Mouse (Mus musculus) midbrain, embryonic 12.5 days (tissue): ENCODE measurements at regions not wholly inside any gene's neighbourhood (a gene's known extent, or its start where the extent isn't known, plus 50 kb on each side); places are given as distances from the start of the nearest gene placed in this dataset.
A peak's percentile ranks its signal among the peaks of the same experiment; 100 is the strongest.
"Not testable (repeated sequence)": the region's sequence is repeated elsewhere in the genome, so short reads cannot be mapped to it uniquely, and the experiment has no call there.

Source experiments
- ATAC-seq: fragments of 200-750 bp; cut with Nextera tagmentation; 2 replicates; pipeline ENCODE4 v1.8.0; 2017; ENCODE audit warnings: low read depth, moderate TSS enrichment, moderate library complexity; ENCODE audit not compliant: low FRiP score
- H3K27ac ChIP-seq: fragments of 300-500 bp; sonication (generic); replicated peaks from 2 replicates; pipeline ENCODE4 v1.5.1; 2016; ENCODE audit warnings: mild to moderate bottlenecking
- H3K27me3 ChIP-seq: fragments of 300-500 bp; sonication (generic); 2 replicates; pipeline ENCODE4 v1.6.1; 2016; ENCODE audit warnings: mild to moderate bottlenecking
- H3K36me3 ChIP-seq: fragments of 300-500 bp; sonication (generic); 2 replicates; pipeline ENCODE4 v1.6.1; 2016
- H3K4me1 ChIP-seq: fragments of 300-500 bp; sonication (generic); 2 replicates; pipeline ENCODE4 v1.6.1; 2016
- H3K4me2 ChIP-seq: fragments of 300-500 bp; sonication (generic); replicated peaks from 2 replicates; pipeline ENCODE4 v1.6.1; 2016; ENCODE audit warnings: mild to moderate bottlenecking, moderate library complexity
- H3K4me3 ChIP-seq: fragments of 300-500 bp; sonication (generic); 2 replicates; pipeline ENCODE4 v1.5.1; 2016; ENCODE audit warnings: mild to moderate bottlenecking
- H3K9ac ChIP-seq: fragments of 300-500 bp; sonication (generic); replicated peaks from 2 replicates; pipeline ENCODE4 v1.6.1; 2016; ENCODE audit warnings: mild to moderate bottlenecking, moderate library complexity
- H3K9me3 ChIP-seq: fragments of 300-500 bp; sonication (generic); 2 replicates; pipeline ENCODE4 v1.6.1; 2016; ENCODE audit warnings: mild to moderate bottlenecking
- WGBS: fragments of 180-500 bp; shearing (Covaris S2); methylation state at CpG from one replicate; pipeline ENCODE4 v1.1.7; 2016; 5-methylcytosine and 5-hydroxymethylcytosine counted together

DNA sequence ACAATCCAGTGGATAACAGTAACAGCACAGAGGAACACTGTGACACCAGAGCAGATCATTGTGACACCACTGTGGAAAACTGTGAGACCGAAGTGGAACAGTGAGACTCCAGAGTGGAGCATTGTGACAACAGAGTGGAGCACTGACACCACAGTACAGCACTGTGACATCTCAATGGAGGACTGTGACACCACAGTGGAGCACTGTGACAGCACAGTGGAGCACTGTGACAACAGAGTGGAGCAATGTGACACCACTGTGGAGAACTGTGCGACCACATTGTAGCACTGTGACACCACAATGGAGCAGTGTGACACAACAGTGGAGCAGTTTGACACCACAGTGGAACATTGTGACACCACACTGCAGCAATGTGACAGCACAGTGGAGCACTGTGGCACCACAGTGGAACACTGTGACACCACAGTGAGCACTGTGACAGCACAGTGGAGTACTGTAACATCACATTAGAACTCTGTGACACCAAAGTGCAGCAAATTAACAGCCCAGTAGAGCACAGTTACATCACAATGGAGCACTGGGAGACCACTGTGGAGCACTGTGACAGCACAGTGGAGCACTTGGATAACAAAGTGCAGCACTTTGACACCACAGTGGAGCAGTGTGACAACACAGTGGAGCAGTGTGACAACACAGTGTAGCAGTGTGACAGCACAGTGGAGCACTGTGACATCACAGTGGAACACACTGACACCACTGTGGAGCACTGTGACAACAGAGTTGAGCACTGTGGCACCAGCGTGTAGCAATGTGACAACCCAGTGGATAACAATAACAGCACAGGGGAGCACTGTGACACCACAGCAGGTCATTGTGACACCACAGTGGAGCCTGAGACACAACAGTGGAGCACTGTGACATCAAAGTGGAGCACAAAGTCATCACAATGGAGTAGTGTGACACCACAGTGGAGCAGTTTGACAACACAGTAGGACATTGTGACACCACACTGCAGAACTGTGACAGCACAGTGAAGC, 84.9 kb upstream of the Vmn1r2 start:
- H3K4me1 ChIP-seq, result no peaks in the 10 kb centered on the region
- no peaks in the 10 kb centered on the region for H3K27me3 ChIP-seq
- H3K9ac ChIP-seq, result no peak overlapping the region
- peaks cover 86% of the 10 kb centered on the region for H3K9me3 ChIP-seq
- 76% methylated on average over 3 of the region's 3 CpGs for WGBS
- no peak overlapping the region for H3K27ac ChIP-seq
- no peak overlapping the region for H3K4me3 ChIP-seq
- peak; percentile 9; the same call in 1 of the 2 replicates for ATAC-seq
- no peak overlapping the region for H3K4me2 ChIP-seq
- H3K36me3 ChIP-seq, result no peaks in the 10 kb centered on the region

DNA sequence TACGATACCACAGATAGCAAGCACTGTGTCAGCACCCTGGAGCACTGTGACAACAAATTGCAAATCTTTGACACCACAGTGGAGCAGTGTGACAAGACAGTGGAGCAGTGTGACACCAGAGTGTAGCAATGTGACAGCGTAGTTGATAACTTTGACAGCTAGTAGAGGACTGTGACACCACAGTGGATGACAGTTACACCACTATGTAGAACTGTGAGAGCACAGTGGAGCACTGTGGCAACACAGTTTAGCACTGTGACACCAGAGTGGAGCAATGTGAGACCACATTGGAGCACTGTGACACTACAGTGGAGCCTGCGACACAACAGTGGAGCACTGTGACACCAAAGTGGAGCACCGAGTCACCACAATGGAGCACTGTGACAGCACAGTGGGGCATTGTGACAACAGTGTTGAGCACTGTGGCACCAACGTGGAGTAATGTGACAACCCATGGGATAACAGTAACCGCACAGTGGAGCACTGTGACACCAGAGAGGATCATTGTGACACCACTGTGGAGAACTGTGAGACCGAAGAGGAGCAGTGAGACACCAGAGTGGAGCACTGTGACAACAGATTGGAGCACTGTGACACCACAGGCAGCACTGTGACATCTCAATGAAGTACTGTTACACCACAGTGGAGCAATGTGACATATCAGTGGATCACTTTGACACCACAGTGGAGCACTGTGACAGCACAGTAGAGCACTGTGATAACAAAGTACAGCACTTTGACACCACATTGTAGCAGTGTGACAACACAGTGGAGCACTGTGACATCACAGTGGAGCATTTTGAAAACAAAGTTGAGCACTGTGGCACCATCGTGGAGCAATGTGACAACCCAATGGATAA, 83.7 kb upstream of the Vmn1r2 start:
- Histone ChIP-seq H3K27ac (no peak overlapping the region), H3K9me3 (peaks cover 97% of the 10 kb centered on the region), H3K4me2 (no peak overlapping the region), H3K4me1 (no peaks in the 10 kb centered on the region), H3K36me3 (no peaks in the 10 kb centered on the region), H3K4me3 (no peak overlapping the region), H3K27me3 (no peaks in the 10 kb centered on the region), H3K9ac (no peak overlapping the region)
- 51% methylated on average over 8 of the region's 8 CpGs for WGBS
- peak; percentile 41 for ATAC-seq

DNA sequence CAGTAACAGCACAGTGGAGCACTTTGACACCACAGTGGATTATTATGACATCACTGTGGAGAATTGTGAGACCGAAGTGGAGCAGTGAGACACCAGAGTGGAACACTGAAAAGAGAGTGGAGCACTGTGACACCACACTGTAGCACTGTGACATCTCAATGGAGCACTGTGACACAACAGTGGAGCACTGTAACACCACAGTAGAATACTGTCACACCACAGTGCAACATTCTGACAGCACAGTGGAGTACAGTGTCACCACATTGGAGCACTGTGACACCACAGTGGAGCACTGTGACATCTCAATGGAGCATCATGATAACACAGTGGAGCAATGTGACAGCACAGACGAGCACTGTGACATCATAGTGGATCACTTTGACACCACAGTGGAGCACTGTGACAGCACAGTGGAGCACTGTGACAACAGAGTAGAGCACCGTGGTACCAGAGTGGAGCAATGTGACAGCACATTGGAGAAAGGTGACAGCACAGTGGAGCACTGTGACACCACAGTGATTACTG, 83.0 kb upstream of the Vmn1r2 start:
- Histone ChIP-seq H3K9me3 (peaks cover 94% of the 10 kb centered on the region), H3K4me1 (no peaks in the 10 kb centered on the region), H3K27me3 (no peaks in the 10 kb centered on the region), H3K4me2 (no peak overlapping the region), H3K9ac (no peak overlapping the region), H3K36me3 (no peaks in the 10 kb centered on the region), H3K27ac (no peak overlapping the region), H3K4me3 (no peak overlapping the region)
- WGBS, result 67% methylated on average over 3 of the region's 3 CpGs
- peak; percentile 23 for ATAC-seq

DNA sequence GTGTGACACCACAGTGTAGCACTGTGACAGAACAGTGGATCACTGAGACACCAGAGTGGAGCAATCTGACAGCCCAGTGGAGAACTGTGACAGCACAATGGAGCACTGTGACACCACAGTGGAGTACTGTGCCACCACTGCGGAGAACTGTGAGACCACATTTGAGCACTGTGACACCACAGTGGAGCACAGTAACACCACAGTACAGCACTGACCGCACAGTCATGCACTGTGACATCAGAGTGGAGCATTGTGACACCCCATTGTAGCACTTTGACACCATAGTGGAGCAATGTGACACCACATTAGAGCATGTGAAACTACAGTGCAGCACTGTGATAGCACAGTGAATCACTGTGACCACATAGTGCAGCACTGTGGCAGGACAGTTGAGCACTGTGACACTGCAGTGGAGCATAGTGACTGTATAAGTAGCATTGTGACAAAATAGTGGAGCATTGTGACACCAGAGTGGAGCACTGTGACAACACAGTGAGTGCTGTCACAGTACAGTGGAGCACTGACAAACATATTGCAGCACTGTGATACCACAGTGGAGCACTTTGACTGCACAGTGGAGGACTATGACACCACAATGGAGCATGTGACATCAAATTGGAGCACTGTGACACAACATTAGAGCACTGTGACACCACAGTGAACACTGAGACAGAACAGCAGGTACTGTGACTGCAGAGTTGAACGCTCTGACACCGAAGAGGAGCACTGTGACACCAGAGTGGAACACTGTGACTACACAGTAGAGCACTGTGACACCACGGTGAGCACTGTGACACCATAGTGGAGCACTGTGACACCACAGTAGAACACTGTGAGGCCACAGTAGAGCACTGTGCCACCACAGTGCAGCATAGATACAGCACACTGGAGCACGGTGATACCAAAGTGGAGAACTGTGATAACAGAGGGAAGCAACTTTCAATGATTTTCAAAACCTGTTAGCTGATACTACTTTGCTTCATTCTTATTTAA, 81.4 kb upstream of the Vmn1r2 start:
- WGBS, result 53% methylated on average over 6 of the region's 6 CpGs
- 0 out of 2 replicates have a peak, but pooled peaks have one; percentile 2 for ATAC-seq

DNA sequence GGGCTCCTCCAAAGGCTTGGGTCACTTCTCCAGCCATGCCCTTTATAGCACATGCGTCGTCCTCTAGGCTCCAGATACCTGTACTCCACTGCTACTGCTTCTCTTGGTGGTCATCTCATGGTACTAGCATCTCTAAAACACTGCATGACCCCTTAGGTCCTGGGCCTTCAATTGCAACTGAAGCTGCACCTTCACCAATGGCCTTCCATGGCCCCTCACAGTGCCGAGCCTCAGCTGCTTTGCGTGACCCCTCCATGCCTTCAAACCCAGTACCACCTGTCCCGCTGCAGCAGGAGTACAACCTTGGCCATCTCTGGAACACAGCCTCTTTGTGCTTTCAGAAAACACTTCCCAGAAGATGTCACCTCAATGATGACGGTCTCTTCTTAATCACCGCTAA, 79.5 kb upstream of the Vmn1r2 start:
- peaks cover 81% of the 10 kb centered on the region for H3K9me3 ChIP-seq
- 79% methylated on average over 7 of the region's 7 CpGs for WGBS
- H3K4me1 ChIP-seq, H3K36me3 ChIP-seq, H3K27ac ChIP-seq, H3K4me3 ChIP-seq, H3K9ac ChIP-seq, H3K27me3 ChIP-seq, H3K4me2 ChIP-seq, ATAC-seq: not testable (repeated sequence)

More for the DNA sequence above, 81.4 kb upstream of the Vmn1r2 start:
- Histone ChIP-seq H3K4me3 (no peak overlapping the region), H3K4me1 (no peaks in the 10 kb centered on the region), H3K4me2 (no peak overlapping the region), H3K27ac (no peak overlapping the region), H3K27me3 (no peaks in the 10 kb centered on the region), H3K9ac (no peak overlapping the region), H3K9me3 (peaks cover 94% of the 10 kb centered on the region), H3K36me3 (no peaks in the 10 kb centered on the region)

DNA sequence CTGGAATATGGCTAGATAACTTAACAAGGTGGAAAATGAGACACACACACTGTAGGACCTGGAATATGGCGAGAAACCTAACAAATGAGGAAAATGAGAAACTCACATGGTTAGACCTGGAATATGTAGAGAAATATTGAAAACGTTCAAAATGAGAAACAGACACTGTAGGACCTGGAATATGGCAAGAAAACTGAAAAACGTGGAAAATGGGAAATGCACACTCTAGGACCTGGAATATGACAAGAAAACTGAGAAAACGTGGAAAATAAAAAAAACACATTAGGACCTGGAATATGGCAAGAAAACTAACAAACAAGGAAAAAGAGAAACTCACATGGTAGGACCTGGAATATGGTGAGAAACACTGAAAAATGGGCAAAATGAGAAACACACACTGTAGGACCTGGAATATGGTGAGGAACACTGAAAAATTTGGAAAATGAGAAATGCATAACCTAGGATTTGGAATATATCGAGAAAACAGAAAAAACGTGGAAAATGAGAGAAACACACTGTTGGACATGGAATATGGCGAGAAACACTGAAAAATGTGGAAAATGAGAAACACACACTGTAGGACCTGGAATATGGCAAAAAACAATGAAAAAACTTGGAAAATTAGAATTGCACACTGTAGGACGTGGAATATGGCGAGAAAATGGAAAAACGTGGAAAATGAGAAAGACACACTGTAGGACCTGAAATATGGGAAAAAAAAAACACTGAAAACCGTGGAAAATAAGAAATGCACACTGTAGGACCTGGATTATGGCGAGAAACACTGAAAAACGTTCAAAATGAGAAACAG, 77.3 kb upstream of the Vmn1r2 start:
- WGBS, result 57% methylated on average over 13 of the region's 13 CpGs
- peaks cover 59% of the 10 kb centered on the region for H3K9me3 ChIP-seq

DNA sequence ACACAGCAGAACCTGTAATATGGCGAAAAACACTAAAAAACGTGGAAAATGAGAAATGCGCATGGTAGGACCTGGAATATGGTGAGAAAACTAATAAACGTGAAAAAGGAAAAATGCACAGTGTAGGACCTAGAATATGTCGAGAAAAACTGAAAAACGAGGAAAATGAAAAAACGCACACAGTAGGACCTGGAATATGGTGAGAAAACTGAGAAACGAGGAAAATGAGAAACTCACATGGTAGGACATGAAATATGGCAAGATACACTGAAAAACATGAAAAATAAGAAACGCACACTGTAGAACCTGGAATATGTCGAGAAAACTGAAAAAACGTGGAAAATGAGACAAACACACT, 76.8 kb upstream of the Vmn1r2 start:
- Histone ChIP-seq H3K4me2 (no peak overlapping the region), H3K4me3 (no peak overlapping the region), H3K27ac (no peak overlapping the region), H3K27me3 (no peaks in the 10 kb centered on the region), H3K36me3 (no peaks in the 10 kb centered on the region), H3K9me3 (peaks cover 53% of the 10 kb centered on the region), H3K9ac (no peak overlapping the region), H3K4me1 (no peaks in the 10 kb centered on the region)
- 70% methylated on average over 11 of the region's 11 CpGs for WGBS
- ATAC-seq, result peak; percentile 32

More for the DNA sequence above, 77.3 kb upstream of the Vmn1r2 start:
- H3K27ac ChIP-seq, result no peak overlapping the region
- H3K4me2 ChIP-seq, result no peak overlapping the region
- H3K4me1 ChIP-seq, result no peaks in the 10 kb centered on the region
- H3K36me3 ChIP-seq, result no peaks in the 10 kb centered on the region
- no peak overlapping the region for H3K9ac ChIP-seq
- ATAC-seq, result peak; percentile 59
- no peaks in the 10 kb centered on the region for H3K27me3 ChIP-seq
- no peak overlapping the region for H3K4me3 ChIP-seq

DNA sequence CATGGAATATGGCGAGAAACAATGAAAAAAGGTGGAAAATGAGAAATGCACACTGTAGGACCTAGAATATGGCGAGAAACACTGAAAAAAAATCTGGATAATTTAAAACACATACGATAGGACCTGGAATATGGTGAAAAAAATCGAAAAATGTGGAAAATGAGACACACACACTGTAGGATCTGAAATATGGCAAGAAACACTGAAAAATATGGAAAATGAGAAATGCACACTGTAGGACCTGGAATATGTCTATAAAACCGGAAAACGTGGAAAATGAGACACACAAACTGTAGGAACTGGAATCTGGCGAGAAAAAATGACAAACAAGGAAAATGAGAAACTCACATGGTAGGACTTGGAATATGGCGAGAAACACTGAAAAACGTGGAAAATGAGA, 76.4 kb upstream of the Vmn1r2 start:
- peaks cover 49% of the 10 kb centered on the region for H3K9me3 ChIP-seq
- H3K4me1 ChIP-seq, result no peaks in the 10 kb centered on the region
- no peak overlapping the region for H3K4me2 ChIP-seq
- H3K27me3 ChIP-seq, result no peaks in the 10 kb centered on the region
- H3K4me3 ChIP-seq, result no peak overlapping the region
- WGBS, result 67% methylated on average over 9 of the region's 9 CpGs
- peak; percentile 69 for ATAC-seq
- H3K27ac ChIP-seq, result no peak overlapping the region
- no peaks in the 10 kb centered on the region for H3K36me3 ChIP-seq
- no peak overlapping the region for H3K9ac ChIP-seq
